Mouse (Mus musculus) gastrocnemius, postnatal 10 days (tissue): Measurements from ENCODE around the gene Ror2. TPM values are rescaled to one million over a fixed set of nuclear protein-coding genes. Genes with fewer than 3 reads are reported as not detected.

Source experiments
- DNase-seq: peaks from one replicate; pipeline ENCODE4 v3.0.0; 2021; ENCODE audit warnings: mixed read lengths
- total RNA-seq, 2 experiments: library from RNA; stranded (reverse); gene quantifications; 2 replicates each; pipeline ENCODE4 v1.2.3; 2021

Gene Ror2
- total RNA-seq, 2 experiments from 2014 or later: 3.3 to 4.6 TPM

DNA sequence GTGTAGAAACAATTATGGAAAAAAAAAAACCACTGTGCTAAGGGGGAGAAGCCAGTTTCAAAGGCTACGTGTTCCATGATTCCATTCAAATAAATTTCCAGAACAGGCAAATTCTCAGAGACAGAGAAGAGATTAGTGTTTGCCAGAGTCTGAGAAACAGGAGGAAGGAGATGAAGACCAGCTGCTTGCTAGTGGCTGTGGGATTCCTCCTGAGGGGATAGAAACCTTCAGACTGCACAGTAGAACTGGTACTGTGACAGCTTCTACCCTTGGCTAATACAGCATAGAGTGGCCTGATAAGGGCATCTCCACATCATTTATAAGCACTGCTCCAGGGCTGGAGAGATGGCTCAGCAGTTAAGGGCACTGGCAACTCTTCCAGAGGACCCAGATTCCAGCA, 11.2 kb downstream of the Ror2 start:
- no peak for DNase-seq

DNA sequence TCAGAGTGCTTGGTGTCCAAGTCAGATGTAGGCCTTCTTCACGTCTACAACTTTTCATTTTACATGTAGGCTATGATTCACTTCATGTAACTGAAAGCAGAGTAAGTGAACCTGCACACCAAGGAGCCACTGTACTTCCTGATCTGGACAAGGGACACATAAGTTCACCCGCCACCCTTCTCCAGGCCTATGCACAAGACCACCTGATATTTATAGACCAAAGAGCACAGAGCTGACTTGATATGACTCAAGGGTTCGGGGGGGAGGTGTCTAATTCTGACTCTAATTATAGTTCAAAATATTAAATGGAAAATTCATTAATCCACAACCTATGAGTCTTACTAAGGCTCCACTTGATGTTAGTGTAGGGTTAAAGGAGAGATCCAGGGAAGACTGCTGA, 14.3 kb downstream of the Ror2 start:
- DNase-seq: no peak

DNA sequence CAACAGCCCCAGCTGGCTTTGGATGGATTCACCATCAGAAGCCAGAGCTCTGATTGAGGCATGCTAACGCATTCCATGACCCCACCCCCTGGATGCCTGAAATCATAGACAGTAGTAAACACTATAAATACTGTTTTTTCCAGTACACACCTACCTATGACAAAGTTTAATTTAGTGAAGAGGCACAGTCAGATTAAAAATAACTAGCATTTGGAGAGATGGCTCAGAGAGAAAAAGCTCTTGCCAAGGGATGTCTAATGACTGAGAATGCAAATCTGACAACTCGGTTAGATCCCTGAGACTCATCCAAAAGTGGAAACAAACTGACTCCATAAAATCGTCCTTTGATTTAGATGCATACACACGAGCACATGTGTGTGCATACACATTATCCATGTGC, 15.4 kb downstream of the Ror2 start:
- no peak for DNase-seq

DNA sequence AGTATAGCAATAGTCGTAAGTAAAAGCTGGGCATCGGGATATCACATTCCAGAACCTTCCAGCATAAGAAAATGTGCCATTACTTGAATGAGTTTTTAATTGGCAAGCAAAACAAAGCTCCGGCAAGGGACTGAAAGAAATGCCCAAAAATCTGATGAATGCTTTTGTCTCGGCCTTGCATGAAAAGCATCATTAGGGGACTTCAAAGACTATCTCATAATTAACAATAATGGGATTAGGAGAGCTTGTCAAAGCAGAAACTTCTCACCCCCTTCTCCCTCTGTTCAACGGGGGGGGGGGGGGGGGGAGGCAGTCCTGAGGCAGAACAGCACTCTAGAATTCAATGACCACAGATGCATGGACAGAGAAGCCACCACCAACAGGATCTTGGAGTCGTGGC, 17.4 kb downstream of the Ror2 start:
- no peak for DNase-seq

DNA sequence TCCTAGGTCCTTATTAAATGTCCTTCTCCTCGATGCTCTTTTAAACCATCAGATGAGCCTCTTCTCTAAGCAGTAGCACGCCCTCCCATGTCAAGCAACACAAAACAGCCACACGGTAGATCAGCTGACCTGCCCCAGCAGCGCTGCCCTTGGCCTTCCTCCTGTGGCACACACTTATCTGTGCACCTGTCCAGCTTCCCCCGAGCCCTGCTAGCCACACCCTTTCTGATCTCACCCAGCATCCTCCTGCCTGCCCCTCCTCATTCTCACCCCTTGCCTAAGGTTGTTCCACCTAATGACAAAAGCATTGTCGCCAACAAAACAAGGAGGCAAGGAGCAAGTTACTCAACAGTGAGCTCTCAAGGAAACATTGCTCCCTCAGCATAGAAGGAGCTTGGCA, 18.1 kb downstream of the Ror2 start:
- no peak for DNase-seq

DNA sequence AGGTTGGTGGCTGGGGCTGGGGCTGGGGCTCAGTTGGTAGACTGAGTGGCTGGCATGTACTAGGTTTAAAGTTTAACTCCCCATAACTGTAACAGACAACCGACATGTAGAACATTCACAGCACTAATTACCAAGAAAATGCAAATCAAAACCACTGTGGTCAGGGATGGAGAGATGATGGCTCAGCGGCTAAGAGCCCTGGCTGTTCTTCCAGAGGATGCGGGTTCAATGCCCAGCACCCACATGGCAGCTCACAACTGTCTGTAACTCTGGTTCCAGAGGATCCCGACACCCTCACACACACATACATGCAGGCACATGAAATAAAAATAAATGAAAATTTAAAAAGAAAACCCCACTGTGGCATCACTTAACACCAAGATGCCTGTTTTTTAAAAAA, 18.8 kb downstream of the Ror2 start:
- no peak for DNase-seq

DNA sequence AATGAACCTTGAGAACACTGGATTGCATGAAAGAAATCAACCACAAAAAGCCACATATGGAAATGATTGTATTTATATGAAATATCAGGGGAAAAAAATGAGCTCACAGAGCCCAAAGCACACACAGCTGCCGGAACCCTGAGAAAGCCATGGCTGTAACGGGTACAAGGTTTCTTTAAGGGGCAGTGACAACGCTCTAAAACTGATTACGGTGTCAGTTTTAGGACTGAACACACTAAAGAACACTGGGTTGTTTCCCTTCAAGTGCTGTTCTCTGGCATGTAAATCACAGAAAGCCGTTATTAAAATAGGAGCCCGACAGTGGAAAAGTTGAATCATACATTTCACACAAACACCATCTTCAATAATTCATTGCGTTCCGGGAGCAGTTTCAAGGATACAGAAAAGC, 19.4 kb downstream of the Ror2 start:
- no peak for DNase-seq

DNA sequence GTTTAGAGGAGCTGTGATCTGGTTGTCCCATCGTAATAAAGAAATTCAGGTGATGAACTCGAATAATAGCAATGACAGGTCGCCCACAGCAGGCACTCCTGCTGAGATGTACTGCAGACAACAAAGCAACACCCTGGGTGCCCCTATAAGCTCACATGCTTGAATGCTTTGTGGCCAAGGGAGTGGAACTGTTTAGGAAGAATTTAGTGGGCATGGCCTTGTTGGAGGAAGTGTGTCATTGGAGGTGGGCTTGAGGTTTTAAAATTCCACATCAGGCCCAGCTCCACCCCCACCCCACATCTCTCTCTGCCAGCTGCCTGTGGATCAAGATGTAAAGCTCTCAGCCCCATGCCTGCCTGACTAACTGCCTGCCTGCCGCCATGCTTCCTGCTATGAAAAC, 21.0 kb downstream of the Ror2 start:
- DNase-seq: no peak

DNA sequence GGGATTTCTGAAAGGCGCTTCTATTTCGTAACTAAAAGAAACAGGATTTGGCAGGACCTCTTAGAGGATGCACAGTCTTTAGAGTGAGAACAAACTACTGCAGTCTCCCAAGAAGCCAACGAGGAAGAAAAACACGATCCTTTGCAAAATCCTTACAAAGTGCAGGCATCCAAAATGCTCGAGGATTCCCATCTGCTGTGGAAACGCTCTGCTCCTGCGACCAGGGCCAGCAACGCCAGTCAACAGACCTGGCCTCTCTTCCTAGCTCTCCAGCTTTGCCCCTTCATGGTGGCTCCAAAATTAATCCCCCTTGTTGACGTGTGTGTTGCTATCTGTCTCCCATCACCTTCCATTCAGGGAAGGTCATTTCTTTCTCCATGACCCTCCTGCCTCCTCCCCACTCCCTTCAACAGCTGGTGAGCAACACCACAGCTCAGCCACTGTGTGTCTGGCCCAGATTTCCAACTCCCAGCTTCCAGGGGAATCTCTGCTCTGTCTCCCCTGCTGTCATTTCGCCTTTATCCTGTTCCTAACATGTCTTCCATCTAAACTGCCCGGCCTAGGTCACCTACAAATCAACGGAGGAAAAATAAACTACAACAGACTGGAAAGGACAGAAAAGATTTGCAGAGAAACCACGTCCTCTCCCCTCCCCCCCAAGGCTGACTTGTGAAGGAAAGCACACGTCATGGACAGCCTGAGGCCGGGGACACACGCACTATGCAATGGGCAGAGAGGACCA, 23.2 kb downstream of the Ror2 start:
- DNase-seq: no peak

DNA sequence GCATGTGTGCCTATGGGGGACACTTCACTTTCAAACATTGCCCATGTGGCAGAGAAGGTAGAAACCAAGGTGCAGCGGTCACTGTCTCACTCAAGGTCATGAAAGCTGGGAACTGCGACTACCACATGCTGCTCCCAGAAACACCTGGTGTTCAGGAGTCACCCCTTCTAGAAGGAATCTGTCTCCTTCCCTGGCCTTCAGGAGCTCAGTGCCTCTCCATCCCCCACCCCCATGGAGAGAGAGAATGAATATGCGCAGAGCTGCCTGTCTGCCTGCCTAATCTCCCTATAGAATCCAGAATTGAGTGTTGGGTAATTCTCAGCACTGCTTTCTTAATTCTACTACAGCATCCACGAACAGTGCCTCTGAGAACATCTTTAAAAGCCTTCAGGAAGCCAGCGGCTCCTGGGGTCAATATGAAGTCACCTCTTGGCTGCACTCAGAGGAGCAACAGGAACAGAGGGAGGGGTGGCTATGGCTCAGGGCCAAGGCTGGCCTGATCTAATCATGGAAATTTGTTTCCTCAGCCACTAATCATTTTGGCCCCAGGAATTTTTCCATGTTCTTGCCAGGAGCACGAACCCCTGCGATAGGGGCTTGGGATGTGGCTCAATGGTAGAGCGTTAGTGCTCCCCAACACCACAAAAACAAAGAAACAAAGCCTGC, 24.7 kb downstream of the Ror2 start:
- peak; percentile 74 for DNase-seq

DNA sequence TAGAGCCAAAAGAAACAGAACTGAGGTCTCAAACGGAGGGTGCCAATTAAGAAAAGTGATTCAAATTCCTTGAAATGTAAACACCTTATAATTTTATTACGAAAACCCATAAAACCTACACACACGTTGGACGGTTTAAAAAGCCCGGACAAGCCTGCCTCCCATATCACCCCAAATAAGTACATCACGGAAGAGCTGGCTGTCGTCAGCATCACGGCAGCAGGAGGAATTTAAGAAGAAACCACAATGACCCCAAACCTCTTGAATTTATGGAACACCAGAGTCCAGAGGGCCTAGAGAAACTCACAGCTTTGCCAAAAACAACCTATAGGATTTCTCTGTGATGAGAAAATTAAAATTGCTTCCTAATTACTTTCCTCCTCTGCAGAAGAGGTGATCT, 27.0 kb downstream of the Ror2 start:
- DNase-seq: no peak

DNA sequence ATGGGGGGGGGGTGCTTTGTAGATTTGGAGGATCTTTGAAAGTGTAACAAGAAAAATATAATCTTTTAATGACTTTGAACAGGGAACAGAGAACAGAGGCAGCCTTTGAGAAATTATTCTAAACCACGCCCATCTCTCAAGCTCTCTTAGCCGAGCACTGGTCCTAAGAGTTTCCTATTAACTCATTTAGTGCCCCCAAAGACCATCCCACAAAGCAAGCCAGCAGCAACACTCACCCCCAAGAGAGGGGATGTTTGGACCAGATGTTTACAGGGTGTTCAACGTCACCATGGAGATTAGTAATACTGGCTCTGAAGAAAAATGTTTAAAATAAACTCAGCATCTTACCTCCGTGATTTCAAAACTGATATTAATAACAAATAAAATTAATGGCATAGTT, 27.4 kb downstream of the Ror2 start:
- no peak for DNase-seq

DNA sequence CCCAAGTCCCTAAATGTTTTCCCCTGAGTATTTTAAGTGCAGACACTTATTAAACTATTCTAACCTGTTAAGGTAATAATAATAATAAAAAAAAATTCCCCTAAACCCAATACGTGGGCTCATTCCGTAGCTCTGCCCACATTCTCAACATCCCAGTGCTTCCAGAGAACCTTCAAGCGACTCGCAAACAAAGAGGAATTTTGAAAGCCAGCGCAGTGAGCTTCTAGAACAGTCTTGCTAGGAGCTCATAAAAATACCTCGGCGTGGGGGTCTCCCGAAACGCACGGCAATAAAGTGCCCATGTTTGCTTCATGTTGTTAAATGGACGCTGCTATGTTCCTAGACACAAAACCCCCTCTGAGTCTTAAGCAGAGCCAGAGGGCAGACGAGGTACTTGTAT, 32.7 kb downstream of the Ror2 start:
- DNase-seq: no peak

DNA sequence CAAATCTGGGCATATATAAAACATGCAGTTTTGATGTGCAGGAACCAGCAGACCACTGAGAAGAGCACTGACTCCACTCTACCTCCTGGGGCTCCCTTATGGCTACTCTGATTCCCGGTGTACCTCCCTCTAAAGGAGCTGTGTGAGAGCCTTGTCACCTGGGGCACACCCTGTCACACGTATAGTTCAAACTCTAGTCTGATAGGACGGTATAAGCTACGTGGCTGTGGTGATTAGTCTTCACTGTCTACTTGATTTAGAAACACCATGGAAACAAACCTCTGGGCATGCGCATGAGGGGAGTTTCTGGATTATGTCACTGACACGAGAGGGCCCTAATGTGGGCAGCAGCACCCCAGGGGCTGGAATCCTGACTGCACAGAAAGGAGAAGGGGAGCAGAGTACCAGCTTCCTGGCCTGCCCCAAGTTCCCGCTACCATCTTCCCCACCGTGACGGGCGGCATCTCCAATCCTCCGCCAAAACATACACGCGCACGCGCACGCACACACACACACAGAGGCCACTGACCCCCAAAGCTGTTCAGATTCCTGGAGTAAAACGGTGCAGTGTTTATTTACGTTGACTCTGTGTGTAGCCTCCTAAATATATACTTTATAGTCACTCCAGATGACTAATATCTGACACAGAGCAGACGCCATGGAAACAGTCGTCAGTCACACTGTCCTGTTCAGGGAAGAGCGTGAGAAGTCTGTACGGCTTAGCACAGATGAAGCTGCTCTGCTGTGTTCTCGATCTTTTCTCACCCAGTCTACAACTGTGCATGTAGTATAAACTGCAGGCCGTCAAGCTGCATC, 37.1 kb downstream of the Ror2 start:
- DNase-seq: no peak

DNA sequence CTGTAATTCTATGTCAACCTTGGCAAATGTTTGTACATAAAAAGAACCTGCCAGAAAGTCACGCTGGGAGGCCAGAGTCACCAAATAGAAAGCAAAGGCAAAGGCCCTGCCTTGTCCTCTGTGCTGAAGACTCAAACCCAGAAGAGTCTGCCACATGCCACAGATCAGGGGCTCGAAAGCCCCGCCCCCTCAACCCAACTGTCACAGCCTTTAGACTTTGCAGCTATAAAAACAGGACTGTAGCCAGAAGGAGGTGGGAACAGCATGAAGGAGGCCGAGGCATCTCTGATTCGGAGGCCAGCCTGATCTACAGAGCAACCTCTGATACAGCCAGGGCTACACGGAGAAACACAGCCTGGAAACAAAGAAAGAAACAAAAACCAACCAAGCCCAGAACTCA, 37.8 kb downstream of the Ror2 start:
- DNase-seq: no peak

DNA sequence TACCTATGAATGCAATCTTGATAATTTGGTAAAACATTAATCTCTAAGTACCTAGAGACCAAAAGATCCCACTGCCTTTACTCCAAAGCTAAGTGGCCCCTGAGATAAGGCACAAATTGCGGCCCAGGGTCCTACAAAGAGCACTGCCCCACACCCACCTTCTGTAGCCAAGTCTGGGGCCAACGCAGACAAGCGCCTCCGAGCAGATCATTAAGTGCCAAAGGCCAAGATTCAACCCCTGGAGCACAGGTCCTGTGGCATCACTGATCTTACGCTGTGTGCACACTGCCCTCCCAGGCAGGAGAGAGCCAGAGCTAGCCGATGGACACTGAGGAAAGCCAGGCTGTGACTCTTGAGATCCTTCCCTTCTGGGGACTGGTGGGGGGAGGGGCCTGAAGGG, 38.7 kb downstream of the Ror2 start:
- no peak for DNase-seq

DNA sequence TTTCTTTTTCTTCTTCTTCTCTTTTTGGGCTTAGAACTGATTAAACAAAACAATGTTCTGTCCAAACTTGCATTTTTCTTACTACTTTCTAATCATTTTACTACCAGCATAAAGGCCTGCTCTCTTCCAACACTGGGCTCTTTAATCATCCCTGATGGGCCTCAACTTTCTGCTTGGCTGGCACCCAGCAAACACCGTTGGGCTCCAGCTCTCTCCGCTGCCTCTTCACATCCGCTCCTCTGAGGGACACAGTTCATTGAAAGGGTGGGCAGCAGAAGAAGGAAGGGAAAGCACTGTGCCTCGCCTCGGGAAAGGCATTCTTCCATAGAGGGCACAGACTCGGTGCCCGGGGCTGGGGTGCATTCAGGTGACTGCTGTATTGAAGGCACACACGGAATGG, 41.8 kb downstream of the Ror2 start:
- DNase-seq: no peak

DNA sequence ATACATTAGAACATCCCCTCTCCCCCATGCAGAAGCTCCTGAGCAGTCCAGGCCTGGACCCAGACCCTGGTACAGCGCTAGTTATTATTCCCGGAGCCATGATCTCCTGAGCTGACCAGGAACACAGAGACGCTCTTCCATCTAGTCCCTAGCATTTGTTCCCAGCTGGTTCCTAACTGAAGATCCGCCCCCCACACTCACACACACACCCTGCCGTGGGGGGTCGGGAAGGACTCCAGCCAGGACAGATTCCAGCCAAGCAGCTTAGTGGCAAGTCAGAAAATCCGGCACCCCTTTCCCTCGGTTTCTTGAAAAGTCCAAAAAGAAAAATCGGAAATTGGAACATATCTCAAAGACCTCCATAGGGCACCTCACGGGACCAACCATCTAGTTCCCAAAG, 48.5 kb downstream of the Ror2 start:
- DNase-seq: no peak

DNA sequence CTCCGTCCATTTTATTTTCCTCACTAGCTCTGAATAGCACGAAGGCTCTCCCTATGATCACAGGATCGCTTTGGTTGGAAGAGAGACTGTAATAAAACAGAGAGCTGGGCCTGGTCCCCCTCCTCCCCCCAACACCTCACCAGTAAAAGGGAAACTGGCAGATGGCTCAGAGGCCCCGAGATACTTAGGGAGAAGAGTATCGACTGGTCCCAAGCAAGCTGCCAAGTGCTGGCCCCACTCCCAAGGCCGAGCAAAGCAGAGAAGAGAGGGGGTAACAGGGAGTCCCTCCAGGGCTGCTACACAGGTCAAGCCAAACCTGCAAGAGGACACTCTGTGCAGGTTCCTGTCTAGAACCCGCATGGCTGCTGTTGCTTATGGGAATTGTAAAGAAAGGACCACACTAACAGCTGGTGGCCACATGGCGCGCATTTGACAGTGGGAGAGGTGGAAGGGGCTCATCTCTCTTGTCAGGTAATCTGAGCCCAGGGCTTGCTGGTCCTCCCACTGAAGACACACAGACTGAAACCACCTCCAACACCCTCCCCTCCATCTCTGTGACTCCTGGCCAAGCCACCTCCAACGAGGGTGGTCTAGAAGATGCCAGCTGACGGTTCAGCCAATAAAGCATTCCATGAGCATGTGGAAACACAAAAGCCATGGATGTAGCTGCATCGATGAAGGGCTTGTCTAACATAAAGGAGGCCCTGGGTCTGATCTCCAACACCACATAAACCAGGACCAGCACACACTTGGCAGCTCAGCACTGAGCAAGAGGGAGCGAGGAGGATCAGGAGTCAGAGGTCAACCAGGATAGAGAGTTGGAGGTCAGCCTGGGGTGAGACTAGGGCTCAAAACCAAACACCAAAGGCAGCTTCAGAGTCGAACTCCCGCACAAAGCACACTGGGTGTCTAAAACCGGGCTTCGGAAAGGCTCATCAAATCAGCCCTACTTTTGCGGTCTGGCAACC, 49.2 kb downstream of the Ror2 start:
- DNase-seq: peak; percentile 54

DNA sequence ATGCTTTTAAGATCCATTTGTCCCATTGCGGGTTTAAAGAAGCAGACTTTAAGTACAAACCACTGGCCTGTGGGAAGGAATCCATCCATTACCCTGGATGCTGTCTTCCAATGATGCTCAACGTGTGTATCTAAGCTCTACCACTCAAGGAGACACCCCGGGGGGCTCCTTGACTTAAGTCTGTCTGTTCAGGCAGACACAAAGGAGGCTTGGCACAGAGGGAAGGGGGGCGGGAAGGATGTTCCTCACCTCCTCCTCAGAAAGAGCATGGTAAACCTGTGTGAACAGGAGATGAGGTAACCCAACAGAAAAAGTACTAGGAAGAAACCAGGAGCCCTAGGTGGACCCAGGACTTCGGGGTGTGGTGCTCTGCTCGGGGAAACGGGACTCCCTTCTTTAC, 50.0 kb downstream of the Ror2 start:
- no peak for DNase-seq

DNA sequence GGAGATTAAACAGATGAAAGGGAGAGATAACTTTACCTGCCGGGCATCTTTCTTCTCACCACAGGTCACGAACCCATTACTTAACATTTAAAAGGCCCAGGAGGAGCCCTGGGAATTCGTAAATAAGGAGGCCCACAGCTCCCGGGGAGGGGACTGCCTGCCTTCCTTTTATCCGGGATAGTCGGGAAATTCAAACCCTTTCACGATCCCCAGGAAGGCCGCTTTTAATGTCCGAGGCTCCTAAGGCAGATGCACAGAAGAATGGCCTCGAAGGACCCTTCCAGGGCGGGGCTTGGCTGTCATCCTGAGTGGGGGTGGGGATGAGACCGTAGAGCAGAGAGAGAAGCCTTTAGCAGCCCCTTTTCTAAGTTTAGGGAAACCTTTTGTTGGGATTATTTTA, 51.1 kb downstream of the Ror2 start:
- no peak for DNase-seq
